Mouse (Mus musculus) CD4-positive, CD25-positive, alpha-beta regulatory T cell (primary cell): ENCODE data around the gene C2cd4c. TPM values are rescaled to one million over a fixed set of nuclear protein-coding genes. Genes with fewer than 3 reads are reported as not detected.

Experiments
- polyA plus RNA-seq: library from polyadenylated mRNA; unstranded; fragments of 100-300 nt; shearing (Covaris generic); gene quantifications from one replicate; pipeline ENCODE4 v1.2.1, GENCODE M21; 2017

Gene C2cd4c
- polyA plus RNA-seq, result 0.05 TPM

DNA sequence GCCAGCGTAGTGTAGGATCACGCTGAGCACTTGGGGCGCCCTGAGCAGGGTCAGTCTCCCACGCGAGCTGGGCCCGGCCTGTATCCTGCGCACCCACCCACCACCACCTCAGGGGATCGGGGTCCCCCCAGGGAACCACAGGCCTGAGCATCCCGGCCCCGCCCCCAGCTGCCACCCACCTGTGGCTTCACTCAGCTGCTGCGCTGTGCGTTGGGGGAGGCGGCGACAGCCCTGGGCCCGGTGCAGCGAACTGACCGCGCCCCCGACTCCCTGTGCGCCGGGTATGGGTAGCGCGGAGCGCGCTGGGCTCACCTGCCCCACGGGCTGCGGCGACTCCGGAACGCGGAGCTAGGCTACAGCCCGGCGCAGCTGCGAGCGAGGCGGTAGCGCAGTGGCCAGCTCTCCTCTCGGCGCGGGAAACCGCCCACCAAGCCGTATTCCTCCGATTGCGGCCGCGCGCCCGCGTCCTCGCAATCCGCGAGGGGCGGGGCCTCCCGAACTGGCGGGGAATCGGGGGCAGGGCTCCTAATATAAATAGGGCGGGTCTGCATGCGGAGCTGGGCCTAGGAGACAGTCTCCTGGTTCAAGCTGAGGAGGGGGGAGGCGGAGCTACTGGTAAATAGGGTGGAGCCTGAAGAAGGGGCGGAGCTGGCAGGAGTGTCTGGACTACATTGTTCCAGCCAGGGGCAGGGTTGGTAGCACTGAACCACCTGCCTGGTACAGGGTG lies at the start of gene C2cd4c:
C2cd4c (minus strand) TSS at position 448 of the 727 bp plus-strand sequence.

GRCm38 (mm10) chr10:79645711-79646110 lies 31.9 kb upstream of the C2cd4c start, which contains the start of gene Odf3l2:
Gene Odf3l2 (minus strand): TSS chr10:79645738.

DNA sequence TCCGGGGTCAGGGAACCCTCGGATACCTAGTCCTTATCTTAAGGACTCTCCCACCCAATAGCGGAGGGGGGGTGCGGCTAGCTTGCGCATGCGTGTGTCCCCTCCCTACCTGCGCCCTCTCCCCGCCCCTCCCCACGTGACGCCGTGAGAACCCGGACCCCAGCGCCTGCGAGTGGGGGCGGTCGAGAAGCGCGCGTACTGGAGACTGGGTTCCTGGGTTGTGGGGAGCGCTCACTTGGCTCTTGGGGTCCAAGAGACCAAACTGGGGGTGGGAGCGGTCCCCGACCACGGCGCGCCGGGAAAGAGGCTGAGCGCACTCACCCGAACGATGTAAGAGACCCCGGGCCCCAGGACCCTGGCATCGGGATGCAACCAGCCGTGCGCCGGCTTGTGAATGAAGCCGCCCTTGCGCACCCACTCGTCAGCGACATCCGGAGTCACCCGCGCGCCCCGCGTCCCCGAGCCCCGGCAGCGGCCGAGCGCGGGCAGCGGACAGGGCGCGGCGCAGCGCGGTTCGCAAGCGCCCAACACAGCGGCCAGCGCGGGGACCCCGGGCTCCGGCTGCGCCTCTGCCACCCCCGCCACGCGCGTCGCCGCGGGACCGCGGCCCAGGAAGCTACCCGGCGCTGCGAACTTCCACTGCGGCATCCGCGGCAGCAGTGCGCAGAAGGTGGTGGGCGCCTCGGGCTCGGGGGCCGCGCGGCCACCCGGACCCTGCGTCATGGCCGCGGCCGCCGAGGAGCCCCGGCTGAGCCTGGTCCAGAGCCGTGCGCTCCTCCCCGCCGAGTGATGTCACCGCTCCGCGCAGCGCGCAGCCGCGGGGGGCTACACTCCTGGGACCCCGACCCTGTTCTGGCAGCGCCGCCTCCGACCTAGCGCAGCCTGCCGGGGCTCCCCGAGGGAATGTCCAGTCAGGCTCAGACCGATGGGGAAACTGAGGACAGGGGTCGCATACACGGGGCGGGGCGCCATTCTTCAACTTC lies 23.6 kb upstream of the C2cd4c start, which contains the start of gene Shc2:
Shc2 (minus strand) TSS at position 791 of the 983 bp plus-strand sequence.

DNA sequence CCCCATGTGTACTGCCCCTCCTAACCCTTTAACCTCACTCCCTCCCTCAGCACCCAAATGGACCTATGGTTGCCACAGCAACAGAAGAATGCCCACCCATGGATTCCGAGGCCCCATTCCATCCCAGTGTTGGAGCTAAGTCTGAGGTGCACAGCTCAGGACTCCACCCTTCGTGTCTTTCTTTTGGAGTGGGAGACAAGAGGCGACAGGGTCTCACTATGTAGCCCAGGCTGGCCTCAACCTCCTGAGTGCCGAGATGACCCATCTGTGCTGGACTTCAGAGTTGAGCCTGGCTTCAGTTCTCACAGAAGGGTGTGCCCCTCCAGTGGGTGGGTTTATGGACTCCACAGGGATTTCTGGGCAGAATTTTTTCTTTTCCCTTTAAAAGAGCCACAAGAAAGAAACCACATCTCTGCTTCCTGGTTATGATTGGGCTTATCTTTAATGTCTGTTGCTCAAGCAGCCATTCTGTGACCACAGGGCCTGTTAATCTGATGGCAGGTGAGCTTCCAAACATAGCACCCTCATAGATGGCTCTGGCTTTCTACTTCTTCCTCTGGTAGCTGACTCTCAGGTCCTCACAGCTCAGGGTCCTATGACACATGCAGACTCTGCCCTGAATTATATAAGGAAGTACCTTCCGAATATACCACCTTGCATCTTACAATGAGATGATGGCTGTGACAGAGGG lies 26.6 kb downstream of the C2cd4c start, which contains the start of gene Theg:
Theg (minus strand) TSS at position 271 of the 691 bp plus-strand sequence.

Other genes starting within 250 kb of the C2cd4c start
- gene Vmn2r83, start 145.3 kb downstream of the C2cd4c start, polyA plus RNA-seq, result 0.08 TPM
- gene Plpp2, start 80.2 kb downstream of the C2cd4c start, polyA plus RNA-seq, result 3.9 TPM
- gene Mier2, start 58.8 kb downstream of the C2cd4c start, polyA plus RNA-seq, result 51.5 TPM
- gene Theg, start 26.7 kb downstream of the C2cd4c start, polyA plus RNA-seq, result not detected
- not detected for gene Shc2, start 23.9 kb upstream of the C2cd4c start, polyA plus RNA-seq
- not detected for gene Odf3l2, start 31.7 kb upstream of the C2cd4c start, polyA plus RNA-seq
- not detected for gene Madcam1, start 50.5 kb upstream of the C2cd4c start, polyA plus RNA-seq
- 53.8 TPM for gene Tpgs1, start 55.3 kb upstream of the C2cd4c start, polyA plus RNA-seq
- 90.7 TPM for gene Cdc34, start 68.2 kb upstream of the C2cd4c start, polyA plus RNA-seq
- 0.91 TPM for gene Gzmm, start 75.0 kb upstream of the C2cd4c start, polyA plus RNA-seq
- 261 TPM for gene Bsg, start 90.5 kb upstream of the C2cd4c start, polyA plus RNA-seq
- 0.14 TPM for gene Hcn2, start 102.6 kb upstream of the C2cd4c start, polyA plus RNA-seq
- gene Polrmt, start 132.6 kb upstream of the C2cd4c start, polyA plus RNA-seq, result 55.8 TPM
- 0.45 TPM for gene Fgf22, start 141.1 kb upstream of the C2cd4c start, polyA plus RNA-seq
- 61.1 TPM for gene Rnf126, start 152.9 kb upstream of the C2cd4c start, polyA plus RNA-seq
- gene Fstl3, start 163.2 kb upstream of the C2cd4c start, polyA plus RNA-seq, result 0.29 TPM
- gene Prss57, start 176.9 kb upstream of the C2cd4c start, polyA plus RNA-seq, result not detected
- 1.6 TPM for gene Palm, start 179.5 kb upstream of the C2cd4c start, polyA plus RNA-seq
- gene Misp, start 207.0 kb upstream of the C2cd4c start, polyA plus RNA-seq, result not detected
- 318 TPM for gene Ptbp1, start 240.4 kb upstream of the C2cd4c start, polyA plus RNA-seq